Mouse (Mus musculus) yolk sac, embryonic 10.5 days (tissue): ENCODE results near the gene Mrgprf.

Experiments
- DNase-seq: peaks from one replicate; pipeline ENCODE4 v3.0.0-alpha.2; 2017; ENCODE audit warnings: low spot score

The Mrgprf gene

GRCm38 (mm10) chr7:145300321-145301007 is at the start of gene Mrgprf:
Gene Mrgprf (plus strand): TSS chr7:145300828.
- no peak for DNase-seq

DNA sequence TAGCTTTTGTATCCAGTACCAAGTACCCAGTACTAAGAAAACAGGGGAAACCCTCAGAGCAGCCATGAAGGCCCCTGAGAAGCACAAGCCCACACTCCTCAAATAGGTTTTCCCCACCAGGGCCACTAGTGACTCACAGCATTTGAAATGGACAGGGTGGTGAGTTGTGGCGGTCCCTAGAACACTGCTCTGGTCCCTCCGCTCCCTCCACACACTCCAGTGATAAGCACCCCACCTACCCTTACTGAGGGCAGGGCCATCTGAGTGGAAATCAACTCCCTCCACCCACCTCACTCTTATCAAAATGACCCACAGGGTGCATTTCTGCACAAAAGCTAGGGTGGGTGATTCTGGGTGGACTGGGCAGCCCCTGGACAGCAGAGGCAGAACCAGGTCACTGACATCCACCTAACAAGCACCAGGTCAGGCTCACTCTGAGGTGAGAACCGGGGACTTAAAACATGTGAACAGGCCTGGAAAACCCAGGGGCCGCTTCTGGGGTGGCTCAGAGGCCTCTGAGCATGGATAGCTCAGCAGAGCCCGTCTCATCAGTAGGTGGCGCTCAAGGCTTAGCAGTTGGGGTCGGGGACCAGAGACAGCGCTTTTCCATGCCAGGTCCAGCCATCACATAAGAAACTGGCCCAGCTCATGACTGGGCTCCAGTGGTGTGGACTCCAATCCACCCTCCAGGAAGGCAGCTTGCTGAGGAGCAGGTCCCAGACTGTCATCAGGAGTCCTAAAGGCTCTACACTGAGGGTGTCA is 47.7 kb upstream of the Mrgprf start:
- peak; percentile 60 for DNase-seq

DNA sequence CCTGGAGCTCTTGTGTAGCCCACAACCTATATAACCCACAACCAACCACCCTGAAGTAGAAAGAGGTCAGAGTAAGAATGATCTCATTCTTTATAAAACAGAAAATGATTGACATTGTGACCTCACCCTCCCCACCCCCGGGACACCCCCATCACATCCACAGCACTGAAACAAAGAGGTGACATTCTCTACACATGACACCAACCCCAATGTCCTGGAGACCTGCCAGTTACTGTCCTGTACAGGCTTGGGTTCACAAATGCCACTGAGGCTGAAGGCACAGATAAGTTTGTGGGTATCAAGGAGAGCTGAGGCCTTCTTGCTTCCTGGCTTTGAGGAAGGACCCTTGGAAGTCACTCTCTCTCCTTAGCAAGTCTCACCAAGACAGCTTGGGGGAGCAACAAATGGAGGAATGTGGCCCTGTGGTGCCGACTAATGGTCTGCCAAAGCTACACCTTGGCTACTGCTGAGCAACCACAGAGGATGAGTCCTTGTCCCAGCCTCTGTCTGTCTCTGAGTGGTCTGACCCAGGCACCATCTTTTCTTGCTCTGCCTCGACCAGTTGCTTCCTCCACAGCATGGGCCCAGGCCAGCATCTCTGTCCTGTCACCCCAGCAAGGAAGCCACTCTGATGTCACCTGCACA is 46.5 kb upstream of the Mrgprf start:
- no peak for DNase-seq

DNA sequence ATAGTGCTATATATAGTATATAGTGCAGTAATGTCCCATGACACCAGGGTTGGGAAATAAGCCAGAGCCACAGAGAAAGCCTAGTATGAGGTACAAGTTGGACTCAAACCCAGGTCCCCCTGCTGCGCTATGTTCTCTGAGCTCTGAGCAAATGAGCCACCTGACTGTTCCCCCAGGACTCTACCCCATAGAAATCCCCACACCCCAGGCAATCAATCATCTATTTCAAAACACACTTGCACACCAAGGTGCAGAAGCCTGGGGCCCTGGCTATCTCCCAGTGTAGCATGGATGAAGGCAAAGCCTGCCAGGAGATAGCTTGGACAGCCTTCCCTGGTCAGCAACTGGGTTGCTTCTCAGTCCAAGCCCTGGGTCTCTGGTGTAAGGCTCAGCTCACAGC is 44.5 kb upstream of the Mrgprf start:
- no peak for DNase-seq

- DNase-seq: no peak
These were observed 36.4 kb upstream of the Mrgprf start for GRCm38 (mm10) chr7:145264202-145264601.

GRCm38 (mm10) chr7:145266011-145266410 is 34.6 kb upstream of the Mrgprf start:
- DNase-seq: no peak

GRCm38 (mm10) chr7:145268890-145269289 is 31.7 kb upstream of the Mrgprf start:
- peak; percentile 20 for DNase-seq

- DNase-seq: no peak
These were observed 29.7 kb upstream of the Mrgprf start for GRCm38 (mm10) chr7:145270955-145271354.

DNA sequence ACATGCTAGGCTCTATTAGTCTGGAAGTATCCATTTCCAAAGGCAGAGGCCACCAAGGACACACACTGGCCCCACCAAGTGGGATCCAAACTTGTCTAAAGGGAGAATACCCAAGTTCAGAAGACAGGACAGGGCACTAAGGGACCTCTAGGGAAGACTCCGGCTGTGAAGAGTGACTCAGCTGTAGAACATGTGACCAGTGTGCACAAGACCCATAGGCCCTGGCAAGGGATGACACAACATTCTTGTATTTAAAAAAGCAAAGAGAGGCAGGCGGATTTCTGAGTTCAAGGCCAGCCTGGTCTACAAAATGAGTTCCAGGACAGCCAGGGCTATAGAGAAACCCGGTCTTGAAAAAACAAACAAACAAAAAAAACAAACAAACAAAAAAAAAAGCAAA is 25.1 kb upstream of the Mrgprf start:
- no peak for DNase-seq

- DNase-seq: no peak
These were observed 19.2 kb upstream of the Mrgprf start for GRCm38 (mm10) chr7:145281396-145281795.

DNA sequence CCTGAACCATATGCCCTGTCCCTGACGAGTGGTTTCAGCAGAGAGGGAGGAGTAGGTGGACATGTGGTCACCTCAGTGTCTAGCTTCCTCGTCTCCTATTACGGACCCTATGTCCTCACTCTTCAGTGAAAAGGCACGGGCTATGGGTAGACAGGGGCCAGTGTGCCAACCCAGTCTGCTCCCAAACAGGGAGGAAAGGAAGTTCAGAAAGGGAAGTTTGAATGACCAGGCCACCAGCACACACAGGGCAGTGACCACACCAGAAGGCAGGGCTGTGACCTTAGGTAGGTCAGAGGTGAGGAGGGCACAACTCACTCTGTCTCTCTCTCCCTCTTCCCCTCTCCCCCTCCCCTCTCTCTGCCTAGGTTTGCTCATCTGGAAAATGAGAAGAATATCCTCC is 17.6 kb upstream of the Mrgprf start:
- DNase-seq: peak; percentile 26

DNA sequence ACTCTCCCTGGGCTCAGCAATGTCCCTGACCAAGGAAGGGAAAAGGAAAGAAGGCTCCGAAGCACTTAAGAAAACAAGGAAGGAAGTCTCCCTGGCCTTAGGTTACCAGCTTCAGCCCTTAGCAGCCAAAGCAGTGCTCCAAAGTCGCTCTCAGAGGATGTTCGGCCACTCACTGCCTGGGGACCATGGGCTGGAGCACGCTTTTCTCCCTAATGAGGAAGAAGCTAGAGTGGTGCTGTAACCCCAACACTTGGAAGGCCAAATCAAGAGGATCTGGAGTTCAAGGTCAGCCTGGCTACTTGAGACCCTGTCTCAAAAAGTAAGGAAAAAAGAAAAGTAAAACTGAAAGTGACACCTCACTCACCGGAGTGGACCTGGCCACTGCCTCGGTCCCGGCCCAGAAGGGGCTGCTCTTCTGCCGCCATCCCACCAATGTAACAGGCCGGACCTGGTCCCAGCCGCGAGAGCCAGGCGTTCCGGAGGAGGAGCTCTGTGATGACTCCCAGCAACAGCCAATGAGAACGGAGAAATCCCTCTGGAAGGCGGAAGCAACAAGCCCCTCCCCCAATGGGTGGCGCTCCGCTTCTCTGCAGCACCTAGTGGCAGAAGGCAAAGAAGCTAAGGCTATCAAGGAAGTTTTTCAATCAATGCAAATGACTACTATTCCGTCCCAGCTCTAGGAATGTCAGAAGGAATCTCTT is 17.0 kb upstream of the Mrgprf start, which contains the start of gene Tpcn2:
TSS of gene Tpcn2 (minus strand) at position 525 of the 701 bp plus-strand sequence.
- peak; percentile 92 for DNase-seq

GRCm38 (mm10) chr7:145284293-145284692 is 16.3 kb upstream of the Mrgprf start:
- no peak for DNase-seq

DNA sequence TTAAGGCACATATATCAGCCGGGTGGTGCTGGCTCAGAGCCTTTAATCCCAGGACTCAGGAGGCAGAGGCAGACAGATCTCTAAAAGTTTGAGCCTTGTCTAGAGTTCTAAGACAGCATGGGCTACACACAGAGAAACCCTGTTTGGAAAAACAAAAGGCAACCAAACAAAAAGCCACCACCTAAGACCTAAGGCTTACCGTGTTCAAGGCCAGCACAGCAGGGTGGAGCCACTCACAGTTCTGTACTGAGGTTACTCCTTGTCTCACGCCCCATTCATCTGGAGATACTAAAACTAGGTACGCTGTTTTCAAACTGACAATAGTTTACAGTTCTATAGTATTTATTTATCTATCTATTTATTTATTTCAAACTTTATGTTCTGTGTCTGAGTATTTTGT is 15.2 kb upstream of the Mrgprf start:
- no peak for DNase-seq

DNA sequence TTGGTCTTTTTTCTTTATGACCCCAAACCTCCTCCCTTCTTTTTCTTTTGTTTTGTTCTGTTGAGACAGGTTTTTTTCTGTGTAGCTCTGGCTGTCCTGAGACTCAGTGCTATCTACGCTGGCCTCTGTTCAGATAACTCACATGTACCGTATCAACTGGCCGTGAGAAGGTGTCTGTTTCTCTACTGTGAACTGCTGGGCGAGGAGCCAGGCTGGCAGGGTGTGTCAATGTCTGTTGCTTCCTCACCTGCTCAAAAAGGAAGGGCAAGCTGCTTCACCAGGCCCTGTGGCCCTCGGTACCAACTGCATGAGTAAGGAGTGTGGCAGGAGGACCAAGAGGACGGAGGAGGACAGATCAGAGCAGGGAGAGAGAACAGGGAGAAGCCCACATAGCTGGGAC is 13.2 kb upstream of the Mrgprf start:
- no peak for DNase-seq

- no peak for DNase-seq
These were observed 11.3 kb upstream of the Mrgprf start for GRCm38 (mm10) chr7:145289302-145289701.

GRCm38 (mm10) chr7:145291847-145292246 is 8.8 kb upstream of the Mrgprf start:
- DNase-seq: no peak

GRCm38 (mm10) chr7:145292726-145293125 is 7.9 kb upstream of the Mrgprf start:
- no peak for DNase-seq

- DNase-seq: no peak
These were observed 6.8 kb upstream of the Mrgprf start for GRCm38 (mm10) chr7:145293859-145294258.

DNA sequence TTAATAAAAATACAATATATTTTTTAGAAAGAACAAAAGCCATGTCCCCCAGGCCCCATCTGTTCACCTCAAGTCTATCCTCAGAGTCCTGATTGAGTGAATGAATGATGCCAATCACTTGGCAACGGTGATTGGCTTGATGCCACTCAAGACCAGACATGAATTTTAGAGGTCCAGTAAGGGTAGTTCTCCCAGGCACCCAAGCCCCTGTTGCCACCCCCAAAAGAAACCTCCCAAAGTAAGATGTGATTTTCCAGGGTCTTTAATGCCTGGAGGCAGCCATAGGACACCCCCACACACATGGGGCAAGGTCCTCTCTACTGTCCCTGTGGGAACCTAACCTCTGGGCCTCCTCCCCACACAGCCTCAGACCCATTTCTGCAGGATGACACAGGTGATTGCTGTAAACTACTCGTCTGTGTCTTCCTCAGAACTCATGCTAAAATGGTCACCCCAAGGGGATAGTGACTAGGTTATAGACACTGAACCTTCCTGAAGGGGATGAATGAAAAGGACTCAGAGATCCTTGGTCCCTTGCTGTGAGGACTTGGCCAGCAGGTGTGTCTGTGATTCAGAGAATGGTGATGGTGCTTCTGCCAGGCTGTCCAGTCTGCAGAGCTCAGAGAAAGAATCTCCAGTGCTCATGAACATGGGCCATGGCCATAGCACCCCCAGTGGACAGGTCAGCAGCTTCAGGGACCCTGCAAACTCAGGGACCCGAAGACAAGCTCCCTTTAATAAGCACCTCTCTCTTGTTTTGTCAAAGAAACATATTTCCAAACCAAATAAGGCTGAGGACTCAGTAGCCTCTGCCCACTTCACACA is 1.8 kb upstream of the Mrgprf start:
- DNase-seq: no peak

DNA sequence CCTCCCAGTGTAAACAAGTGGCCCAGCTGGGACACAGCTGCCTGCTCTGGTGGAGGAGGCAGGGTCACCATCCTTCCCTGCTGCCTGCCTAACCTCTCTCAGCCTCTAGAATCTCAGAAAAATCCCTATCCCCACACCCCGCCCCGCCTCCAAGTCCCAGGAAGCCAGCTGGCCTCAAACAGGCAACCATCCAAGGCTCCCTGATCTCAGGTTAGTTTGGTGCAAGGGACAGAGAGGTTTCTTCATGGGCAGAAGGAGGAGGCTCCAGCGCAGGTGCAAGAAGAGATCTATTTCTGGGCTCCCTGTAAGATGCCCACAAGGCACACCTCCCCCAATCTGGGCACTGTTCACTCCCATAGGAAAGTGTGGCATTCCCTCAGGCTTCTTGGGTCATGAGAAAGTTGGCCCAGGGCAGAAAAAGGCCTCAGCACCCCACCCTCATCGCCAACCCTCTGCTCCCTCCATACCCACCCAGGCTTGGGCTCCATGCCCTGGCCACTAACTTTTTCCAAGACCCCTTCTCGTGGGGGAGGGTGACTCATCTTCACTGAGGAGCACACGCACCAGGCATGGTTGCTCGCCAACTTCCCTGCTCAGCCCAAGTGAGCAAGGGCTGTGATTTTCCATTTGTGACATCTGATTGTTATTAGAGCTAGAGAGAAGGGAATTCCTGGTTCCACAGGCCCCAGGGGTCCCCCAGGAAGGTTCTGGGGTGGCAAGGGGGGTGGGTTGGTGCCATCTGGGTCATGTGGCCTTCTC is 887 bp upstream of the Mrgprf start:
- no peak for DNase-seq
